Mouse (Mus musculus) midbrain, embryonic 15.5 days (tissue): ENCODE results near the gene Srp54b. TPM values are rescaled to one million over a fixed set of nuclear protein-coding genes. Genes with fewer than 3 reads are reported as not detected.
"Not testable (repeated sequence)": the region's sequence is repeated elsewhere in the genome, so short reads cannot be mapped to it uniquely, and the experiment has no call there.

Experiments
- ATAC-seq: fragments of 200-750 bp; cut with Nextera tagmentation; replicated peaks from 2 replicates; pipeline ENCODE4 v1.8.0; 2017; ENCODE audit warnings: moderate TSS enrichment
- H3K27ac ChIP-seq: fragments of 300-500 bp; sonication (generic); 2 replicates; pipeline ENCODE4 v1.5.1; 2015; ENCODE audit warnings: mild to moderate bottlenecking, inconsistent platforms
- H3K27me3 ChIP-seq: fragments of 300-500 bp; sonication (generic); replicated peaks from 2 replicates; pipeline ENCODE4 v1.6.1; 2015; ENCODE audit warnings: inconsistent platforms
- H3K36me3 ChIP-seq: fragments of 300-500 bp; sonication (generic); replicated peaks from 2 replicates; pipeline ENCODE4 v1.6.1; 2015; ENCODE audit warnings: inconsistent platforms
- H3K4me1 ChIP-seq: fragments of 300-500 bp; sonication (generic); 2 replicates; pipeline ENCODE4 v1.6.1; 2015; ENCODE audit warnings: inconsistent platforms
- H3K4me2 ChIP-seq: fragments of 300-500 bp; sonication (generic); 2 replicates; pipeline ENCODE4 v1.6.1; 2015; ENCODE audit warnings: inconsistent platforms, mild to moderate bottlenecking, moderate library complexity
- H3K4me3 ChIP-seq: fragments of 300-500 bp; sonication (generic); 2 replicates; pipeline ENCODE4 v1.5.1; 2015; ENCODE audit warnings: mild to moderate bottlenecking, inconsistent platforms
- H3K9ac ChIP-seq: fragments of 300-500 bp; sonication (generic); 2 replicates; pipeline ENCODE4 v1.6.1; 2015; ENCODE audit warnings: mild to moderate bottlenecking, inconsistent platforms
- H3K9me3 ChIP-seq: fragments of 300-500 bp; sonication (generic); 2 replicates; pipeline ENCODE4 v1.6.1; 2016; ENCODE audit warnings: inconsistent platforms
- WGBS: fragments of 180-500 bp; shearing (Covaris S2); methylation state at CpG from one replicate; pipeline ENCODE4 v1.1.7; 2015; ENCODE audit warnings: mixed read lengths; 5-methylcytosine and 5-hydroxymethylcytosine counted together
- polyA plus RNA-seq: library from polyadenylated mRNA; unstranded; fragments of >200 nt; fragmentation: Nextera tagmentation; extraction: Ambion mirVana; gene quantifications from 2 replicates; pipeline ENCODE4 v1.2.1, GENCODE M21; 2015

Srp54b gene
- 52.9 and 60.9 TPM in 2 replicates for polyA plus RNA-seq

- H3K9me3 ChIP-seq, H3K4me1 ChIP-seq, H3K36me3 ChIP-seq, H3K27me3 ChIP-seq, H3K9ac ChIP-seq, H3K4me2 ChIP-seq, H3K27ac ChIP-seq: not testable (repeated sequence)
- peak; percentile 99 for ATAC-seq
- no CpG with 5 or more reads among the region's 57 CpGs for WGBS
- H3K4me3 ChIP-seq = peak within 1 kb of the TSS; percentile 27
These were observed at the start of gene Srp54b for GRCm38 (mm10) chr12:55154559-55155448. Srp54b (plus strand) TSS chr12:55155104.

- WGBS = no CpG with 5 or more reads among the region's 7 CpGs
- H3K9me3 ChIP-seq, ATAC-seq, H3K4me1 ChIP-seq, H3K4me3 ChIP-seq, H3K27ac ChIP-seq, H3K9ac ChIP-seq, H3K4me2 ChIP-seq, H3K36me3 ChIP-seq, H3K27me3 ChIP-seq: not testable (repeated sequence)
These were observed 42.3 kb upstream of the Srp54b start for GRCm38 (mm10) chr12:55112616-55113015.

GRCm38 (mm10) chr12:55124242-55124641 lies 30.7 kb upstream of the Srp54b start, which contains the start of gene Fam177a:
Fam177a (plus strand) TSS chr12:55124469.
- WGBS = no CpG with 5 or more reads among the region's 40 CpGs
- not testable (repeated sequence) for H3K9ac ChIP-seq, H3K4me3 ChIP-seq, H3K4me1 ChIP-seq, H3K36me3 ChIP-seq, H3K27ac ChIP-seq, H3K27me3 ChIP-seq, H3K4me2 ChIP-seq, H3K9me3 ChIP-seq
- ATAC-seq = peak; percentile 98

- no CpG with 5 or more reads among the region's 18 CpGs for WGBS
- not testable (repeated sequence) for H3K27me3 ChIP-seq, H3K4me3 ChIP-seq, H3K27ac ChIP-seq, H3K36me3 ChIP-seq, H3K9ac ChIP-seq, H3K4me2 ChIP-seq, H3K9me3 ChIP-seq, H3K4me1 ChIP-seq
- peak; percentile 70 for ATAC-seq
These were observed 30.2 kb upstream of the Srp54b start for GRCm38 (mm10) chr12:55124731-55125130.

- not testable (repeated sequence) for H3K4me2 ChIP-seq, H3K27ac ChIP-seq, H3K9me3 ChIP-seq, H3K9ac ChIP-seq, H3K4me1 ChIP-seq, H3K36me3 ChIP-seq, ATAC-seq, H3K4me3 ChIP-seq, H3K27me3 ChIP-seq
- WGBS = no CpG with 5 or more reads among the region's 6 CpGs
These were observed 19.4 kb upstream of the Srp54b start for GRCm38 (mm10) chr12:55135540-55135939.

GRCm38 (mm10) chr12:55137859-55138258 lies 17.0 kb upstream of the Srp54b start:
- H3K4me2 ChIP-seq, H3K4me3 ChIP-seq, H3K9ac ChIP-seq, ATAC-seq, H3K27me3 ChIP-seq, H3K9me3 ChIP-seq, H3K4me1 ChIP-seq, H3K36me3 ChIP-seq, H3K27ac ChIP-seq: not testable (repeated sequence)
- no CpG with 5 or more reads among the region's 6 CpGs for WGBS

GRCm38 (mm10) chr12:55155449-55155783 lies 512 bp downstream of the Srp54b start:
- not testable (repeated sequence) for H3K9ac ChIP-seq, H3K27ac ChIP-seq, ATAC-seq, H3K36me3 ChIP-seq, H3K9me3 ChIP-seq, H3K27me3 ChIP-seq, H3K4me2 ChIP-seq, H3K4me1 ChIP-seq
- peak overlapping the region; percentile 27 for H3K4me3 ChIP-seq
- WGBS = 0% methylated on average over 11 of the region's 24 CpGs

- H3K27me3 ChIP-seq, H3K27ac ChIP-seq, H3K4me2 ChIP-seq, ATAC-seq, H3K4me1 ChIP-seq, H3K9ac ChIP-seq, H3K4me3 ChIP-seq, H3K36me3 ChIP-seq, H3K9me3 ChIP-seq: not testable (repeated sequence)
- no CpG with 5 or more reads among the region's 7 CpGs for WGBS
These were observed 12.2 kb downstream of the Srp54b start for GRCm38 (mm10) chr12:55167034-55167557.

- H3K27ac ChIP-seq, H3K9ac ChIP-seq, H3K4me3 ChIP-seq, H3K4me1 ChIP-seq, ATAC-seq, H3K4me2 ChIP-seq, H3K36me3 ChIP-seq, H3K9me3 ChIP-seq, H3K27me3 ChIP-seq: not testable (repeated sequence)
- no CpG with 5 or more reads among the region's 8 CpGs for whole genome bisulfite sequencing
These were observed 32.8 kb downstream of the Srp54b start for GRCm38 (mm10) chr12:55187686-55188085.

GRCm38 (mm10) chr12:55189127-55189526 lies 34.2 kb downstream of the Srp54b start:
- H3K4me2 ChIP-seq, H3K27ac ChIP-seq: not testable (repeated sequence)
- WGBS = no CpG with 5 or more reads among the region's 5 CpGs

GRCm38 (mm10) chr12:55199306-55199705 lies 44.4 kb downstream of the Srp54b start, which contains the start of gene 1700047I17Rik2:
1700047I17Rik2 (plus strand) TSS chr12:55199592.
- H3K36me3 ChIP-seq, H3K4me1 ChIP-seq, H3K9me3 ChIP-seq, H3K27ac ChIP-seq, H3K27me3 ChIP-seq, H3K4me2 ChIP-seq, H3K4me3 ChIP-seq, H3K9ac ChIP-seq: not testable (repeated sequence)
- no CpG with 5 or more reads among the region's 40 CpGs for WGBS
- ATAC-seq = peak; percentile 98

More at GRCm38 (mm10) chr12:55189127-55189526, 34.2 kb downstream of the Srp54b start:
- not testable (repeated sequence) for H3K4me3 ChIP-seq, H3K4me1 ChIP-seq, ATAC-seq, H3K36me3 ChIP-seq, H3K9me3 ChIP-seq, H3K9ac ChIP-seq, H3K27me3 ChIP-seq

- H3K27me3 ChIP-seq, H3K4me1 ChIP-seq, H3K36me3 ChIP-seq, H3K9ac ChIP-seq, H3K9me3 ChIP-seq, H3K4me3 ChIP-seq, H3K27ac ChIP-seq, H3K4me2 ChIP-seq: not testable (repeated sequence)
- WGBS = no CpG with 5 or more reads among the region's 18 CpGs
- peak; percentile 78 for ATAC-seq
These were observed 44.9 kb downstream of the Srp54b start for GRCm38 (mm10) chr12:55199799-55200198.

- H3K9ac ChIP-seq, H3K4me1 ChIP-seq, H3K4me3 ChIP-seq, H3K36me3 ChIP-seq, ATAC-seq, H3K9me3 ChIP-seq, H3K27me3 ChIP-seq, H3K4me2 ChIP-seq, H3K27ac ChIP-seq: not testable (repeated sequence)
- WGBS = no CpG with 5 or more reads among the region's 6 CpGs
These were observed 58.0 kb downstream of the Srp54b start for GRCm38 (mm10) chr12:55212944-55213343.
